Mouse (Mus musculus) adrenal gland, postnatal 14 days (tissue): ENCODE measurements around the gene 1700123O20Rik. TPM values are rescaled to one million over a fixed set of nuclear protein-coding genes. Genes with fewer than 3 reads are reported as not detected.
A peak's percentile ranks its signal among the peaks of the same experiment; 100 is the strongest.

ENCODE experiments used
- DNase-seq: peaks from one replicate; pipeline ENCODE4 v3.0.0; 2021; ENCODE audit warnings: mixed read lengths
- long read RNA-seq, 2 experiments: library from polyadenylated mRNA; stranded (forward); transcript quantifications; one replicate each; pipeline ENCODE4 v2.0.0; 2021
- total RNA-seq: library from RNA; stranded (reverse); gene quantifications from 2 replicates; pipeline ENCODE4 v1.2.3, GENCODE M21; 2021

1700123O20Rik gene
- 33.7 and 41.0 TPM in 2 replicates for total RNA-seq
- long read RNA-seq, experiment 1, transcript 1700123O20Rik-201 (2 exons, 1,843 nt): major isoform, 90 of 93 reads
- long read RNA-seq, experiment 1, partial matches to known transcripts: 0 of 93 reads
- long read RNA-seq, experiment 1, other reads (novel, unspliced or antisense): 3 of 93 reads
- long read RNA-seq, experiment 2, transcript 1700123O20Rik-201 (2 exons, 1,843 nt): major isoform, 73 of 76 reads
- long read RNA-seq, experiment 2, partial matches to known transcripts: 2 of 76 reads
- long read RNA-seq, experiment 2, other reads (novel, unspliced or antisense): 0 of 76 reads

DNA sequence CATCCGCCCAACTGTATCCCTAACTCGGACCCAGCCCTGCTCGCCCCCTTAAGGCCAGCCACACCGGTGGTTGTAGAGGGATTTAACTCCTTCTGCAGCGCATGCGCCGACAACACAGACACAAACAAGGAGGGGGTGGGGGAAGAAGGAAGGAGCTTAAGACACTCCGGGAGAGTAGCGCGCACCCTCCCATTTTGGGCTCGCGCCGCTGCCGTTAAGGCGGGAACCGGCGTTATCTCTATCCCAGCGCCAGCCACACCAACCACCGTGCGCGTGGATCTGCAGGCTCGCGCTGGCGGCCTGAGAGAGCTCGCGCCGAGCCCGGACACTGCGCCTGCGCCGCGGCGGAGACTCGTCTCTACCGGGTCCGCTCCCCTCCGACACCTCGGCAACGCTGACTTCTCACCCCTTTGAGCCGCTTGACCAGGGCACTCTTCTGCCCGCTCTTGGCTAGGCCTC lies at the start of gene 1700123O20Rik:
TSS of gene 1700123O20Rik (plus strand) at position 154 of the 459 bp plus-strand sequence.
- DNase-seq: peak; percentile 86

DNA sequence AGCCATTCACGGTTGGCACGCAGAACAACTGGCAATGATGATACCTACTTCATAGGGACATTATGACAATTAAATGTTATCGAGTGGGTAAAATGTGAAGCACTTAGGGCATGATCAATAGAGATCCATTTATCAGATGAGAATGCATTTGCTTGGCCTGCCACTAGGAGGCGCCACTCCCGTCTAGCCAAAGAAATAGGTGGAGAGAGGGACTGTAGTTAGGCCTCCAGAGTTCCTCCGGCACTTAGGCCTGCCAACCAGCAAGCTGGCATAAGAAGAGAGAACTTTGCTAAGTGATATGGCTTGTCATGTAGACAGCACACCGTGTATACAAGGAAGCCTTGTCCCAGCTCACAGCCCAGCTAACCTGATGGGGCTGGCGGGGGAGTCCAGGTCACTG lies 49.1 kb upstream of the 1700123O20Rik start:
- peak; percentile 74 for DNase-seq

DNA sequence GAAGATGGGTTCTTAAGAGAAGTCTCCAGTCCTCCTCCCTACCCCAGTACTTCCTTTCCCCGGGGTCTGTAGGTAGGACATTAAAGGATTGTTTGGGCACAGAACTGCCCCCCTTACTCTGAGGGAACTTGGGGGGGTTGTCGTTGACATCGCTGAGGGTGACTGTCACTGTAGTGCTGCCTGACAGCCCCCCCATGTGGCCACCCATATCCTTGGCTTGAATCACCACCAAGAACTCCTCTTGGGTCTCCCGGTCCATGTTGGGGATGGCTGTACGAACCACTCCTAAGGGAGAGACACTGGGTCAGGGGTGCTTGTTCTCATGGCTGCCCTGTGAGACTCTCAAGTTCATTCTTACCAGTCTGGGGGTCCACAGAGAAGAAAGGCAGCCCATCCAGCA lies 47.8 kb upstream of the 1700123O20Rik start:
- no peak for DNase-seq

DNA sequence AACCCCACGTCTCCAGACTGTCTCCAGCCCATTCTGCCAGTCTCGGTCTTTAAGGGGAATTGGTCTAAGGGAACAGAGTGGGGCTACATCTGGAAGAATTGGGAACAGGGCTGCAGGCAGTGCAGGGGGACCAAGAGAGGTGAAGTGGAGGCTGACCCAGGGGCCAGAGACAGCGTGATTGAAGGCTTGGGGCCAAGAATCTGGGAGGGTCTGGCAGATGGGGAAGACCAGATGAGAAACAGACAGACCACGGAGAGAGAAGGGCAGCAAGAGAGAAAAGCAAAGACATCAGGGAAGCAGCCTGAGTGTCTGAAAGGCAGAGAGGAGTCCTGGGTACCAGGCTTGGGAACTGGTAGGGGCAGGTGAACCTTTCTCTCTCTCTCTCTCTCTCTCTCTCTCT lies 45.9 kb upstream of the 1700123O20Rik start:
- DNase-seq: no peak

DNA sequence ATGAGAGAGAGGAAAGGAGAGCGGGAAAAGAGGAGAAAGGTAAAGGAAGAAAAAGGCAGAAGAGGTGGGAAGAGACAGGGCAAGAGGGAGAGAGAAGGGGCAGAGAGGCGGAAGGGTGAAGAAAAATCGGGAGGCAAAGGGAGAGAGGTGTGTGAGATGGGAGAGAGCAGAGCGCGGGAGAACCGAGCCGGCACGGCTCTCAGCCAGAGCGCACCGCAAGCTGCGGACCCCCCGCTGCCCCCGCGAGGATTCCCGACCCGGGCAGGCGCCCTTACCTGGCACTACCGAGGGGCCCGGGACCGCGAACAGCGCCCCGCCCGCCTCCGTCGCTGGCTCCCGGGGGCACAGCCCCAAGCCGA lies 45.1 kb upstream of the 1700123O20Rik start, which contains the start of gene Gm17606:
TSS of gene Gm17606 (plus strand) at position 7 of the 359 bp plus-strand sequence.
- no peak for DNase-seq

DNA sequence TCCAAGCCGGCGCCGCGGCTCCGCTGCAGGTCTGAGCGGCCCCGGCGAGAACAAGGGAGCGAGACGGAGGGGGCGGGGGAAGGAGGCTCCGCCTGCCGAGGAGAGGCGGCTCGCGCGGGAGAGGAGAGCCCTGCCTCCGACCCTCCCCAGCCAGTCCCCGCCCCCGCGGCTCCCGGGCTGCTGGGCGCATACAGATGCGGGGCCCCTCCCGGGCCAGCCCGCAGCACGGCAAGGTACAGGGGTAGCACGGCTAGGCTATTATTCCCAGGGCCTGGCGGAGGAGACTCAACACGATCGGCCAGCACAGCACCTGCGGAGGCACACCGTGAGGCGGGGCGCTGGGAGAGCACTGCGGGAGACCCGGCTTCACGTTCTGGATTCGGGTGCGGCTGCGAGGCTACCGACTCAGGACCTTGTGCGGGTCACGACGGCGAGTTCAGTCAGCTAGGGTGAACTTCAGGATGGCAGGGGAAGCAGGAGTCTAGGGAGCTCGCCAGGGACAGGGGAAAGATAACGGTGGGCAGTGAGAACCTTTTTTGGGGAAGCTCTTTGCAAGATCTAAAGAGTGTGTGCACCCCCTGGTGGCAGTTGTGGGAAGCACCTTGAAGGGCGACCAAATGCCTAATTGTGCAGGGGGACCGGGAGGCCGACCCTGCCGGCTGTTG lies 44.6 kb upstream of the 1700123O20Rik start, which contains the start of gene Cdh24:
TSS of gene Cdh24 (minus strand) at position 60 of the 665 bp plus-strand sequence.
- DNase-seq: peak; percentile 94

DNA sequence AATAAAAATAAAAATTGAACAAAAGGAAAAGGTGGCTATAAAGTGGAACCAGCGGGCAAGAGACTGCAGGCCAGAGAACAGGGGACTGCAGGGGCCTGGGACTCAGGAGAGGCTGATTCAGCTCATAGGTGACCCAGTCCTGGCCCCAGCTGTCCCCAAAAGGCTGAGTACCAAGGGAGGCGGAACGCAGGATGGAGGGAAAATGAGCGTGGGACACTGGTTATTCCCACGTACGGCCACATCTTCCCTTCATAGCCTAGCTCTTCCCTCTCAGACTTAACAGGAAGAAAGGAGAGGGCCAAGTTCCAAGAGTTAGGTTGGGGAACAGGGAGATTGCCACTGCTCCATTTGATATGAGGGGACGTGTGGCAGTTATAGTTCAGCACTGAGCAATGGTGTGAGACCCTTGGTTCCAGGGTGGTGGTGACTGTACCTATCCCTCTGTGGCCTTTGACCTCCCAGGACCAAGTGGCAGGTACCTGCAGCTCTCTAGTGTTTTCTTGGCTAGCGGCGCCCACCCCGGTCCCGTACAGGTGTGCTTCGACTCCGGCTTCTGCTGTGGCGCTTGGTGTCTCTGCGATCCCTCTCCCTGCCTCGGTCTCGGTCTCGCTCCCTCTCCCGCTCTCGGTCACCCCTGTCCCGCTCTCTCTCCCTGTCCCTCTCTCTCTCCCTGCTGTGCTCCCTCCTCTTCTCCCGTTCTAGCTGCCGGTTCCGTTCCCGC lies 43.6 kb upstream of the 1700123O20Rik start:
- no peak for DNase-seq

DNA sequence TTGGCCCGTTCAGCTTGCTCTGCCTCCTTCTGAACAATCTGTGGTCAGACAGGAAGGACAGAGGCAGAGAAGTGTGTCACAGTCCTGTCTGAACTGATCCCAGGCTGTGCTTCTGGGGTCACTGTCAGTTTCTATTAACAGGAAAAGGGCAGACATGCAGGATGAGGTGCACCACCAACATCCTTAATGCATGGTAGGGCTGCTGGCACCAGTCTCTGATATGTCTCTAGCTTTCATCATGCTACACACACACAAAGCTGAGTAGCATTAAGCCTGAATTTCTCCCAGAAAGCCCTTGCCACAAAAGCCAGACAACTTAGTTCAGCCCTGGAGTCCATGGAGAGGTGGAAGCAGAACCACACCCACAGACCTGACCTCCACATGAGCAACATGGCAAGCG lies 43.0 kb upstream of the 1700123O20Rik start:
- DNase-seq: no peak

DNA sequence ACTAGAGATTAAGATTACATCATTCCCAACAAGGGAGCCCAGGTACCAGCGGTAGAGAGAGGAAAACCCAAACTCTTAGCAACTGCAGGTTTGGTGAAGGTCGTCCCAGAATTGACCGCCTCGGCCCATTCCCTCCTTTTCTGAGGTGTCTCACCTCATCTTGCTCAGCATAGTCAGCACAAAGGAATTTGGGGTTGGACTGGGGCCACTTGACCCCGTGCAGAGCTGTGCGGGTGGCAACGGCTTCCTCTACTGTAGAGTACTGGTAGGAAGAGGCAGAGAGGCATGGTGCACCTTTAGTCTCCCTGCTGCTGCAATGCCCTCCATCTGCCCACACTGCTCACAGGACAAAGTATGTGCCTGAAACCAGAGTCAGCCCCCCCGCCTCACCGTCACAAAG lies 41.7 kb upstream of the 1700123O20Rik start:
- peak; percentile 35 for DNase-seq

DNA sequence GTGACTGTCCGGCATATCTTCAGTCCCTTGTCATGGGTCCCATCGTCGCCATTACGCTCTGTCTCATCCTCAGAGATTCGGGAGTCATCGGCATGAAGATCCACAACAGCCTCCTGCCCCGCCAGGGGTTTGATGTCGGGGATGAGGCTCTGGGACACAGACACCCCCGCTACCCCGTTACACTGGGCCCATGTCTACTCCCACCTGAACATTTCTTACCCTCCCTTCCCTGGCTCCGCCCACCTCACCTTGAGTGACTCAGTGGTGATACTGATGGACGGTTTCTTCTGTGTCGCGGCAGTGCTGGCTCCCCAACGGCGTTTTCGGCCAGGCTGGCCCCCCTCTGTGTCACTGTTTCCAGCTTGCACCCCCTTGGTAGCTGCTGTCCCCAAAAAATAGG lies 39.6 kb upstream of the 1700123O20Rik start:
- no peak for DNase-seq

DNA sequence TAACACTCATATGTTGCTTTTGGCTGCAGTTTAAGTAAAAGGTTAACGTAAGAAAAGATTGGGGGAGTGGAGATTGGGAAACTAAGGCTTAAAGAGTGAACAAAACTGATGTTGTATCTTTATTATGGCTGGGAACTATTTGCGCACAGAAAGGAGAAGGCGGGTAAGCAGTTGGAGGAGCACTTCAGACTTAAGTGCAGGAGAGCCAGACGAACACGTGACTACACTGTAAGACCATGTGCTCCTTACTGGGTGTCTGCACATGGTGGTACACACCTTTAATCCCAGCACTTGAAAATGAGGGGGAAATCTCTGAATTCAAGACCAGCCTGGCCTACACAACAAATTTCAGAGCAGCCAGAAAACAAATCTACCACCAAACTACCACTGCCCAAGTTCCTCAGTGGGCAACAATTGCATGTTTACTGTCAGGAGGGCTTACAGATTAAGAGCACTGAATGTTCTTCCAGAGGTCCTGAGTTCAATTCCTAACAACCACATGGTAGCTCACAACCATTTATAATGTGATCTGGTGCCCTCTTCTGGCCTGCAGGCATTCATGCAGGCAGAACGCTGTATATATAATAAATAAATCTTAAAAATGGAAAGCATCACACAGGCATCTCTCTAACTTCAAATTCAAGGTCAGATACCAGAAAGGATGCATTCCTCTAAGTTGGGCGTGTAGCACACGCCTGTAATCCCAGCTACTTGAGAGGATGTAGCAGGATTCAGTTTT lies 38.9 kb upstream of the 1700123O20Rik start:
- DNase-seq: no peak

DNA sequence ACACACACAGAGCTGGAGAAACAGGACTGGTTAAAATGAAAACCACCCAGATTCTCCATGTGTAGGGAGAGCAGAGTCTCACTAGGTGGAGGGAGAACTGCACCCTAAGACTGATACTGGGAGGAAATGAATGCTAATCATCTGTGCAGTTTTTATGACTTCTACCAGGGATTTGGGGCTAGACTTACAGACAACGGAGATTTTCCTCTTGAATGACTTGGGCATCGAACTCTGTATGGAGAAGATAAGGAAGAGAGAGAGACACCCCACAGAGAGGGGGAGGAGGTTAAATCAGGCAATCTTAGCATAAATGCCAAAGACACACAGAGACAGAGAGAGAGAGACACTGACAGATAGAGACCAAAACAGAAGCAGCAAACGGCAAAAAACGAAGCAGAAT lies 38.1 kb upstream of the 1700123O20Rik start:
- no peak for DNase-seq

DNA sequence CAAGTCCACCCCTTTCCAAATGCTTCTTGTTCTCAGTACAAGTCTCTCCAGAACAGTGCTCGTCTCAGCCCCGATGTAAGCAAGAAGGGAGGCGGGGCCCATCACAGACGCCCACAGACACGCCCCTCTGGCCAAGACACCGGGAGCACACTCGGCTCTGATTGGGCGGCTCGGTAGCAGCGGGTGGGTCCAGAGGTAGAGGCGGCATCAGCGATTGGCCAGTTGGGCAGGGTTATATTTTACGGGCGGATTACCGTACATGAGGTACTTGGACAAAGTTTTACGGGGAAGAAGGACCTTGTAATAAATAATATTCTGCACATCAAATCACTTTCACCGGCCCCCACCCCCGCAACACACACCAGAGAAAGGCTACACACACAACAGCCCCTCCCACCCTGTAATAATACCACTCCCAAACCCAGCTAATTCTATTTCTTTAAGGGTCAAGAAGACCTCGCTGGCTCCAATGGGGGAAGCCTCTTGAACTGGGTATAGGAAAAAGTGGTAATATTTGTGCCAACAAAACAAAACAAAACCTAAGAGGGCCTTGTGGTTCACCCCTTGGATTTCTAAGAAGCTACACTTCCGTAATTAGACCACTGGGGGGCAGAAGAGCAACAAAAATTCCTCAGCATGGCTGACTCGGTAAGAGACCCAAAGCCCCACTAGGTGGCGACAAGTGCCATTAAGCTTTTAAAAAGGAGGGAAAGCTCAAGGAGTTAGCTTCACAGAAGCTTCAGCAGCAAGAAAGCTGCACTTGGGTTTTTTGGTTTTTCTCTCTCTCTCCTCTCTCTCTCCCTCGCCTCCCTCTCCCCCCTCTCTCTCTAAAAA lies 35.2 kb upstream of the 1700123O20Rik start:
- DNase-seq: peak; percentile 90

DNA sequence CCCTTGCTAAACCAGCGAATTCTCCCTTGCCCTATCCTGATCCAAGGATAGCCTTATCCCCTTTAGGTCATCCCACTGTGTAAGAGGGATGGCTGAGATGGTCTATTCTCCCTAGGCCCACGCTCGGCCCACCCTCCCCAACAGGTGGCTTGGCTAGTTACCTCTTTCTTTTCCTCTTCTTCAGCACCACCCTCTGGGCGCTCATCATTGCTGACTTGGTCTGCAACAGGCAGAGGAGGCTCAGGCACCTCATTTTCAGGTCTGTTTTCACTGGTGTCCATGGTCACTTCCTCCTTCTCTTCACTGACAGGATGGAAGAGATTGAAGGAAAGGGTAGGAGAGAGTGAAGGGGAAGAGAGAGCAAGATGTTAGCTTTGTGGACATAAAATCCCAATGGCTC lies 34.5 kb upstream of the 1700123O20Rik start:
- no peak for DNase-seq

DNA sequence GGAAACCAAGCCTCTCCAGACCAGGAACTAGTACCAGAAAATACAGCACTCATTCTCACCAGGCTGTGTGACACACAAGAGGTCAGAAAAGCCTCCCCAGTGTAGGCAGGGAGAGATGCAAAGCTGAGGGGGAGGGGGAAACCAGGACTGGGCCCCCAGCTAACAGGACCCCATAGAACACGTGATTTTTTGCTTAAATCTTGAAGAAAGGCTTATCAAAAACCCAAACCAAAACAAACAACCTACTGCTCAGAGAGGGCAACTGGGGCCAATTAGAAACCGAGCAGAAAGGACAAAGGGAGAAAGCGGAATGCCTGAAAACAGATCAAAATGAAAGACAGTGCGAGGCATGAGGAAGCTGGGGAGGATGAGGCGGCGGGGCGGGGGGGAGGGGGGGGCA lies 33.2 kb upstream of the 1700123O20Rik start:
- DNase-seq: no peak

DNA sequence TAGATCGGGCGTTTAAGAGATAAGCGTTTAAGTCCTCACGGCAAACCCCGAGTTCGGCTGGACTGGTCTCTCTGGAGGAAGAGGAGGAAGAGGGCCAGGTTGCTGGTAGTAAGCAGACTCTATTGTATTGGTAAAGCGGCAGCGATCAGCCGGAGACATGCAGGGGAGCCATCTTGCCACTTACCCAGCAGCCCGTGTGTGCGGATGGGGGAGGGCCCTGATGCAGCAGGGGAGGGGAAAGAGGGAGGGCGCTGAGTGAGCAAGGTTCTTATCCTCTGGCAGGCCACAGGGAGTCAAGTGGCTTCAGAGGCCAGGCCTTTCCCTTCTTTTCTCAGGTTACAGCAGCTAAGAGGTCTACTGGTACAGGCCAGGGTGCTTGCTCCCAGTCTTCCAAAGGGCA lies 32.5 kb upstream of the 1700123O20Rik start:
- peak; percentile 94 for DNase-seq

DNA sequence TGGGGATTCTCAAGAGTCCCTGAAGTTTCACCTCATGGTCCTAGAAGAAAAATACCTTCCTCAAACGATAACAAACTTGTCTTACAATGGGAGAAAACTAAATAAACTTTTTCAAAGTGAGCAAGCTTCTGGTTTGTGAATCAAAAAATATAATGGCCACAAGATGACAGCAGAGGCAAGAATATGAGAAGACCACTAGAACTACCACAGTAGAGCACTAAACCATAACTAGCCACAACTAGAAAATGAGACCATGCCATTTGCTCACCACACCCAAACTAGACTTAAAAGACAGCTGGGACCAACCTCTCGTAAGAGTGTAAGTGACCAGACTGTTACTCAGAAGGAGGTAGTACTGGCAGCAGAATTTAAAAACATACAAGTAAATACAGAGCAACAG lies 26.0 kb upstream of the 1700123O20Rik start:
- DNase-seq: no peak

DNA sequence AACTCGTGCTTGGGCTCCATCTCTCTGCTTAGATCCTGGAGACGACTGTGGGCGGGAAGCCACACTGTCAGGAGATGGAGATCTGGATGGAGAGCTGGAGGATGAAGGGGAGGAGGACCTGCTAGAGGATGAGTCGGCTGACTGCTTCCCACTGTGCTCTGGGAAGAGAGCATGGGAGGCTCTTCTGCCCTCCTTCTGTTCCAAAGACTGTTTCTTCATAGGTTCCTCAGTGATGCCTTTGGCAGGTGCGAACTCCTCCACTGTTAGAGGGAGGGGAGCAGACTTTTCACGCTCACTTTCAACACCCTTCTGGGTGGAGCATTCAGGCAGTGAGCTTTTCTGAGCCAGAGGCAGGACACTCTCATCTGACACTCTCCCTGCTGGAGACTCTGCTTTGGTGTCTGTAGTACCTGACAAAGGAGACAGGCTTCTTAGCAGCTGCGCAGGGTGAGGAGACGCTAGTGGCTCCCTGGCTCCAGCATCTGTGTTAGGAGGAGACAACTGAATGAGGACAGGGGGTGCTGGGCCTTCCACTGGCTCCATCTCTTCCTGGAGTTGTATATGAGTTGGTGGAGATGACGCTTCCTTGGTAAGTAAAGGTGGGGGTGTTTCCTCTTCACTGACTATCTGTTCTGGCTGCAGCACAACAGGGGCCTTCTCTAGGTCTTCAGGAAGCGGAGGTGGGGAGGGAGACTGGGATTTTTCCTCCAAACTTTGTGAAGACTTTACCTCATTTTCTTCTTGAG lies 21.4 kb upstream of the 1700123O20Rik start:
- DNase-seq: no peak

DNA sequence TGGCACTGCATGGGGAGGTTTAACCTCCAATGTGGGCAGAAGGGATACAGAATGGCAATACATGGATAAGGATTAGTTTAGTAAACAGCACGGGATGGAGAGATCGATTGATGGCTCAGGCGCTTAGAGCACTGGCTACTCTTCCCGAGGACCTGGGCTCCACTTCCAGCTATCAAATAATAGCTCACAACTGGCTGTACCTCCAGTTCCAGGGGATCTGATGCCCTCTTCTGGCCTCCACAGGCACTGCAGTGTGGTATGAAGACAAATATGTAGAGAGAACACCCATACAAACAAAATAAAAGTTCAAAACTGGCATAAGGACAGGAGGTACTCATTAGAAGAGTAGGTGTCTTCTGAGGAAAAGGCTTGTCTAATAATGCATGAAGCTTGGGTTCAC lies 16.6 kb upstream of the 1700123O20Rik start:
- DNase-seq: peak; percentile 72

DNA sequence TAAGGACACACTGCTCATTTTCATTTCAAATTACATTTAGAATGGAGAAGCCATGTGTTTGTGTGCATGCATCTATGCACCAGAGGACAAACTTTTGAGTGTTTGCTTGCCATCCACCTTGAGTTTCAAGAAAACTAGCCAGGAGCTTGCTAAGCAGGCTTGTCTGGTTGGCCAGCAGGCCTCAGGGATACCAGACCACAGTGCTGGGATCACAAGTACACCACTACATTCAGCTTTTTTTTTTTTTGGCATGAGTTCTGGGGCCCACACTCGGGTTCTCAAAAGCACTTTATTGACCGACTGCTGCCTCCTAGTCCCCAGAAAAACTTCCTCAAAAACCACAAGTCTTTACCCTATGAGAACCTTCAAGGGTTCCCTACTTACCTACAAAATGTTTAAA lies 11.7 kb upstream of the 1700123O20Rik start:
- no peak for DNase-seq

DNA sequence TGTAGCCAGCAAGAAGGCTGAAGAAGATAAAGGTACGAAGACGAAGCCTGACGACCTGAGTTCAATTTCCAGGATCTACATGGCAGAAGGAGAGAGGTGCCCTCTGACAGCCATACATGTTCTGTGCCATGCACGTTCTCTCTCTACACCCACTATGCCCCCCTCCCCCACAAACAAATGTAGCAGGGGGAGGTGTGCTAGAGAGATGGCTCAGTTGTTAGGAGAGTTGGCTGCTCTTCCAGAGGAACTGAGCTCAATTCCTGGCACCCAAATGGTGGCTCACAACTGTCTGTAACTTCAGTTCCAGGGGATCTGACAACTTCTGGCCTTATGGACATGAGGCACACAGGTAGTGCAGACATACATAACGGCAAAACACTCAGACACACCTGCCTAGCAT lies 9.7 kb upstream of the 1700123O20Rik start:
- no peak for DNase-seq
